Mouse (Mus musculus) lung, postnatal 14 days (tissue): Measurements from ENCODE around the gene Zfp202.
"Not testable (repeated sequence)": the region's sequence is repeated elsewhere in the genome, so short reads cannot be mapped to it uniquely, and the experiment has no call there.

Source experiments
- DNase-seq: peaks from one replicate; pipeline ENCODE4 v3.0.0; 2021

Gene Zfp202

DNA sequence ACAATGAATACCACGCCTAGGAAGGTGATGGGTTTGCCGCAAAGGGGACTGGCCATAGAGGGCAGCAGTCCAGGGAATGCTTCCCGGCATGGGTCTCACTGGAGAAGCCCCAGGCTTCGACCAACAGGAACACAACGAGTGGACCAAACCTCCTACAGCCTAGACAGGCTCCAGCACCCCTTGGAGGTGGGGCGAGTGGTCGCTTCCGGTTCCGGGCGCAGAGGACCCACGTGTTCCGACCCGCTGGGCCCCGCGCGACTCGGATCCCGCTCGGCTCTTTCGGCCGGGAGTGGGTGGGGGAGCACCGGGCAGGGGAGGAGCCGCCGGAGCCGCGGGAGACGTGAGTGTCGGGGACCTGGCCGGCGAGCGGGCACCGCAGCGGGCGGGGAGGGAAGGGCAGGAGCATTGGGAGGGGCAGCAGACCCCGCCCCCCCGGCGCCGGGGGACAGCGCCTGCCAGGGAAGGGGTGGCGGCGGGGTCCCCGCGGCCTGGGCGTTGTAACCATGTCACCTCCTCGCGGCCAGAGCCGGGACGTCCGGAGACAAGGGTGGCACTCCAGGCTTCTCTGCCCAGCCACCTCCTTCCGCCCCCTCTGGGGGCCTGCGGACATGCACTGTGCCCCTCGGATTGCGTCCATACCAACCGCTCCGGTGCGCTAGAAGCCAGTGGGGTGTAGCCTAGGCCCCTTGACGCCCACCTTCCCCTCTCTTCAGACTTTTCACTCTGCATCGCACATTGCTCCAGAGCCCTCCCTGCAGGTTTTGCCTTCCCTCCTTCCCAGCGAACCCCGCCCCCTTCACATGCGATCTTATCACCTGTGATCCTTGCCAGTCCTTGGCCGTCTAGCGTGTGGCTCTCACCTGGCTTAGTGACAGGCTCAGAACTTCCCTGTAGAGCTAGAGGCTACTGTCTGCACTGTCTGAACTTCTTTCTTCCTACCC is at the start of gene Zfp202:
Gene Zfp202, plus strand, starts transcription at position 219 of the 941 bp plus-strand sequence.
- DNase-seq = peak; percentile 85

- no peak for DNase-seq
Measured at GRCm38 (mm10) chr9:40155118-40155644, 36.9 kb upstream of the Zfp202 start.

DNA sequence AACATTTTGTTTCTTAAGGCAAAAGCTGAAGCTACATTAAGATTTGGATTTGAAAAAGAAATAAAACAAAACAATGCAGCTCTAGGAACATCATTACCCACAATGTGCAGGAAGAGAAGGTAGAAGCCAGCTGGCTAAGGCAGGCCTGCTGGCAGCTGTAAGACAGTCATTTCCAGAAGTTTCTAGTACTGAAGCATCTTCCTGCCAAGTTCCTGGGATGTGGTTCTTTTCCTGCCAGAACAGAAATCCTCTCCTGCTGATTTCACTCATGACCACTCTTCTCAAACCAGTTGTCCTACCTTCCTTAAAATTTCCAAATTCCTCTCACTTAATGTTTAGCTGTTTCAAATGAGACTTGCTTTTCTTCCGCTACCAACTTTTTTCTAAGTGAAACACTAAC is 25.7 kb upstream of the Zfp202 start:
- DNase-seq = peak; percentile 4

GRCm38 (mm10) chr9:40177017-40177416 is 15.1 kb upstream of the Zfp202 start:
- DNase-seq = no peak

GRCm38 (mm10) chr9:40180620-40181019 is 11.5 kb upstream of the Zfp202 start, which contains the start of gene Olfr986:
TSS of gene Olfr986 (plus strand) at chr9:40180920.
- no peak for DNase-seq

- DNase-seq = not testable (repeated sequence)
Measured at GRCm38 (mm10) chr9:40185166-40185565, 7.0 kb upstream of the Zfp202 start.

GRCm38 (mm10) chr9:40191086-40191876 is 835 bp upstream of the Zfp202 start:
- DNase-seq = no peak

DNA sequence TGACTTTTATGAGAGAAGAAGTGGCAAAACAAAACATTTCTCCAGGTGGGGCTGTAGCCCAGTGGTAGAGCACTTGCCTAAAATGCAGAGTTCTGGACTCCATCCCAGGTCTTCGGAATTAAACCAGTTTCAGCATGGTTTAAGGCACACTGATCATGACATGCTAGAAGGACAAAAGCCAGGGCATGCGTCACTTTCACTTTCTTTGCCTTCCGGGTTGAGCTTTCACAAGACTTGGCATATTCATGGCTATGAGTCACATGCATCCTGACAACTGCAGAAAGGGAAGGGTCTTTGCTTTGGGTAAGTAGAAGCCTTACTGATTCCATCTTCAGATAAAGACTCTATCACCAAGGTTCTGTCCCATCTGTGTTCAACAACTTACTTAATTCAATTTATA is 3.9 kb downstream of the Zfp202 start:
- peak; percentile 16 for DNase-seq

DNA sequence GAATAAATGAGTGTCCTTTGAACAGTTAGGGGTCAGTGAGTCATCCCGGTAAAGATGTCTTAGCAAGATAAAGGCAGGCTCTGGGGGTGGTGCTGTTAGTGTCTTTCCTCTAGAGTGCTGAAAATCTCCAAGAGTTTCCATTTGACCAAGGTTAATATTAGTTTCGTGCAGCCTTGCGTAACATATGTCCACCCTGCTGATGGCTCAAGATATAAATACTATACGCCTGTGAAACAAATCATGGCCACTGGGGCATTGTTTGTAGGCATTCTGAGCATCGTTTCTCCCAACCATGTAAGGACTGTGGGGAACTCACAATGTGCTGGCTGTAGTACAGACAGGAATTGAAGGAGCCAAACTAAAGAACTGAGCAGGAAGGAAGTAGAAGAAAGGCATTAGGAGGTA is 14.4 kb downstream of the Zfp202 start:
- no peak for DNase-seq

DNA sequence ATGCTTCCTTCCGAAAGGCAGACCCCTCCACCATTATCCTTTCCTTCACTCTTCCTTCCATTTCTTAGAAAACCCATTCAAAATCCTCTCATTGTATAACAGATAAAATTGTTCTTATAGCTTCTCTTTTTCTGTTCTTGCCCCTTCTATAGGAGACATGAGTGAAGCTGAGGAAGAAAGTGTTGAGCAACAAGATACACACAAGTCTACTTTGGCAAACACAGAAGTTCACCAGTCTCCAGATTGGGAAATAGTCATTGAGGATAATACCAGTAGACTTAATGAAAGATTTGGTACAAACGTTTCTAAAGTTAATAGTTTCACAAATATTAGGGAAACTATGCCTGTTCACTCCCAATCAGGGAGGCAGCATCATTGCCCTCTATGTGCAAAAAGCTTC is 18.6 kb downstream of the Zfp202 start:
- DNase-seq = no peak

GRCm38 (mm10) chr9:40214058-40214457 is 21.9 kb downstream of the Zfp202 start:
- no peak for DNase-seq

- no peak for DNase-seq
Measured at GRCm38 (mm10) chr9:40216651-40217050, 24.5 kb downstream of the Zfp202 start.

- DNase-seq = no peak
Measured at GRCm38 (mm10) chr9:40224289-40224688, 32.2 kb downstream of the Zfp202 start.

DNA sequence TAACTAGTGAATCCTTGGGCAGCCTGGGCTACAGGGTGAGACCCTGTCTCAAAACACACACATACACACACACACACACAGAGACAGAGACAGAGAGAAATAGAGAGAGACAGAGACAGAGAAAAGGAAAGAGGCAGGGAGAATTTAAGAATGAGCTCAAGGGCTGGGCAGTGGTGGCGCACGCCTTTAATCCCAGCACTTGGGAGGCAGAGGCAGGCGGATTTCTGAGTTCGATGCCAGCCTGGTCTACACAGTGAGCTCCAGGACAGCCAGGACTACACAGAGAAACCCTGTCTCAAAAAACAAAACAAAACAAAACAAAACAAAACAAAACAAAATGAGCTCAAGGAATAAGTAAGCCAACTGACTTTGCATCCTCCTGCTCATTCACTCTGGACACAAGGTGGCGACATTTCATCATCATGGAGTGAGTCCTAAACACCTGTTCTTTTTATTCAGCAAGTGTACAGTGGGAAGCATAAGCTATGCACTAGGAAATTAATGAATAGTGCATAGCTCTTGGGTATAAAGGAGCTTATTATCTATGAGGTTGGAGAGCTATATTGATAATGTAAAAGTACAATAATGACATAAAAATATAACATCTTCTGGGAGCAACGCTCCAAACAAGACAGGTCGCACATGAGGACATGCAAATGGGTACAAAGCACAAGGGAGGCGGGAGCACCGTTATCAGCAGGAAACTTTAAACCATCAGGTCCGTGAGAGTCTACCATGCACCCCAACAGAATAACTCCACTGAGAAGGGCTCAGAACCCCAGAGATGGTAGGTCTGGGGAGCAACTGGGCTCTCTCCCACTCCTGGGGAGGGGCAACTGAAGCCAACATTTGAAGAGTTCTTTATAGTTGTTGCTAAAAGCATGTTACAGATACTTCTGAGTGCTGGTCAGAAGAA is 36.0 kb downstream of the Zfp202 start:
- DNase-seq = peak; percentile 59

DNA sequence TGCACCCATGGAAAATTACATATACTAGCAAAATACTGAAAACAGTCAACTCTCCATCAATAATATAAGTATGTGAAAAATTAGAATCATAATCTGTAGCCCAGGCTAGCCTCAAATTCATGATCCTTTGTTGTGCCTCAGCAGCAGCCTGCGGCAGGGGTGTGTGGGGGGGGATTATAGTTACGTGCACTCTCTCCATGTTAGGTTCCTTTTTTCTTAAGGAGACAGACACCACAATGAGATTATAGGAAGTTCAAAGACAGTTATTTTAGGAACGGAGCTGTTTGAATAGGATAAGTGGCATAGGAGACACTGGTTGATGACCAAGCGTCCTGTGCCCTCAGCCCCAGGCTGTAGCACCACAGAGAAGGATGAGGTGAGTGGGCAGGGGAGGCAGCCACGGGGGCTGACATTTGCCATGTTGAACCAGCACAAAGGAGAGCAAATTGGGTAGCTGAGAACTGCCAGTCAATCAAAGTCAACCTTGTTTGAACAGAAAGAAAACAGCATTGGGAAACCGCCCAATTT is 36.8 kb downstream of the Zfp202 start:
- no peak for DNase-seq

DNA sequence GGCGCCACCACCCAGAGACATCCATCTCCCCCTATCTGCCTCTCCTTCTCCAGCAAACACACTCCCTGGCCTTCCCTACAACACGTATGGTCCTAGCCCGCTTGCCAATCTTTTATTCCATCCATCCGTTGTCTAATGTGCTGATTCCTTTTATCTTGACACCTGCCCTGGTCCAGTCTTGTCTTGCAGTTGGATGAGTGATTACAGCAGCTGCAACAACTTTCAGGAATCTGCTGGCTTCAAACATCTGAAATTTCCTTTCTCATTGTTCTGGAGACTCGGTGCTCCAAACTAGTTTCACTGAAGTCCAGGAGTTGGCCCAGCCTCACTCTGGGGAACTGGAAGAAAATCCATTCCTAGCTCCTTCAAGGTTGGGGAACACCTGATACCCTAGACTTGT is 37.4 kb downstream of the Zfp202 start:
- DNase-seq = no peak

- no peak for DNase-seq
Measured at GRCm38 (mm10) chr9:40231019-40231418, 38.9 kb downstream of the Zfp202 start.

- no peak for DNase-seq
Measured at GRCm38 (mm10) chr9:40234233-40235072, 42.3 kb downstream of the Zfp202 start.

GRCm38 (mm10) chr9:40235220-40235619 is 43.1 kb downstream of the Zfp202 start:
- DNase-seq = no peak

DNA sequence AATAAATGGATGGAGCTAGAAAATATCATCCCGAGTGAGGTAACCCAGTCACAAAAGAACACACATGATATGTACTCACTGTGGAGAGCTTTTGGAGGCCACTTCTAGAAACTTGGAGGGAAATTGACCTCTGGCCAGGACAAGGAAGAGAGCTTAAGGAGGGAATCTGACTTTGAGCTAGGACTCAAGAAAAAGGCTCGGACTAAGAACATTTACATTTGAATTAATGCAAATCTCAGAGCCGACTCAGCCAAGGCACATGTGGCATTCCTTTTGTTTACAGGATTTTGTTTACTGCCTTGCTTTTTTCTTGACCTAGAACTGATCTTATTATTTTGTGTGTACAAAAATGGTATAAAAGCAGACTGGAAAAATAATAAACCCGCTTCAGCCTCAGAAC is 47.6 kb downstream of the Zfp202 start:
- no peak for DNase-seq

- no peak for DNase-seq
Measured at GRCm38 (mm10) chr9:40240311-40240710, 48.2 kb downstream of the Zfp202 start.
